23 mouse cellular contexts compared by ENCODE assay signal in the genomic region with DNA sequence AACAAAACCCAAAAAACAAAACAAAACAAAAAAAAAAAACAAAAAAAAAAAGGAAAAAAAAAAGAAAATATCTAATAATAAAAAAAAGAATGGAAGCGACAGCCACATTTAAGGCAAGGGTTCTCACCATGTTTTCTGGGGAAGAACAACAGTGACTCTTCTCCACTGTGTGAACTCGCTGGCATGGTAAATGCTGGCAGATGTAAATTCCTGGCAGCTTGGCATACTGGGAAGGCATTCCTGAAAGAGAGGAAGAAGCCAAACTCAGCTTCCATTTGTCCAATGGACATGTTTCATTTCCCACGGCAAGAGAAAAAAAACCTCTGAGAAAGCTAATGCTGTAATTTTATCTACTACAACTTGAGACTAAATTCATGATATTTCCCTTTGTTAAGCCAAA.
A peak's percentile ranks its signal among the peaks of the same experiment; 100 is the strongest.
DNase-seq lines count a peak whose midpoint lies in the region; ATAC-seq and TF ChIP-seq lines count a peak whose summit lies in the region.
"Had no signal": no experiment of that assay in that cellular context is flagged by ENCODE, and none has a peak within 500 bp of the region (broad histone marks: within the 10 kb centered on the region; RNA-seq: fewer than 3 reads in every experiment).

No protein-coding gene starts in this region.

- no peak overlapping the region for H3K4me3 ChIP-seq in heart, embryonic 11.5 days (ENCODE audit: low read depth, low read length)
- no peak overlapping the region for H3K4me3 ChIP-seq in cerebellum, adult 2 months (replicated peaks; ENCODE audit: insufficient read depth, low read depth, low read length)
- H3K4me3 ChIP-seq: forebrain, embryonic 15.5 days; heart, embryonic 12.5 days; intestine, embryonic 15.5 days; limb, embryonic 13.5 days; lung, embryonic 15.5 days; neural tube, embryonic 13.5 days had no signal

- H3K36me3 ChIP-seq in heart, embryonic 11.5 days (ENCODE audit: control insufficient read depth, insufficient read depth, low read length): no peaks in the 10 kb centered on the region
- H3K36me3 ChIP-seq: forebrain, embryonic 15.5 days; heart, embryonic 12.5 days; intestine, embryonic 15.5 days; limb, embryonic 13.5 days; lung, embryonic 15.5 days had no signal

- 82% methylated on average over 3 of the region's 3 CpGs for WGBS in heart, embryonic 11.5 days (ENCODE audit: insufficient replicate concordance)
- 12% methylated on average over 3 of the region's 3 CpGs for WGBS in cerebellum, adult 2 months

- TF ChIP-seq POLR2A in brain, embryonic 14.5 days (IDR thresholded peaks at IDR 0.05; ENCODE audit: borderline replicate concordance, extremely low read depth, insufficient read depth, insufficient read length, poor library complexity, severe bottlenecking): no peak
- no peak for TF ChIP-seq POLR2A in cerebellum, adult 2 months (IDR thresholded peaks at IDR 0.05; ENCODE audit: borderline replicate concordance, insufficient read depth, low read length)

- no peaks in the 10 kb centered on the region for H3K27me3 ChIP-seq in heart, embryonic 11.5 days (ENCODE audit: control insufficient read depth, insufficient read depth, low read length)
- H3K27me3 ChIP-seq in cerebellum, adult 2 months (ENCODE audit: control insufficient read depth, insufficient read depth, low read length): no peaks in the 10 kb centered on the region
- H3K27me3 ChIP-seq: forebrain, embryonic 15.5 days; heart, embryonic 12.5 days; intestine, embryonic 15.5 days; limb, embryonic 13.5 days; lung, embryonic 15.5 days; neural tube, embryonic 13.5 days had no signal

- H3K4me1 ChIP-seq in heart, embryonic 11.5 days (ENCODE audit: control insufficient read depth, insufficient read depth, low read length): no peaks in the 10 kb centered on the region
- H3K4me1 ChIP-seq in cerebellum, adult 2 months (ENCODE audit: control insufficient read depth, insufficient read depth, low read length): no peaks in the 10 kb centered on the region; the same call in 1 of the 2 replicates
- H3K4me1 ChIP-seq: forebrain, embryonic 15.5 days; intestine, embryonic 15.5 days; limb, embryonic 13.5 days; lung, embryonic 15.5 days had no signal

- no peak overlapping the region for H3K9ac ChIP-seq in heart, embryonic 11.5 days (ENCODE audit: low read depth, low read length)
- H3K9ac ChIP-seq: forebrain, embryonic 15.5 days; heart, embryonic 12.5 days; intestine, embryonic 15.5 days; limb, embryonic 13.5 days; lung, embryonic 15.5 days; neural tube, embryonic 13.5 days had no signal

- TF ChIP-seq CTCF in brain, embryonic 14.5 days (IDR thresholded peaks at IDR 0.05; ENCODE audit: borderline replicate concordance, extremely low read depth, insufficient read depth, insufficient read length): no peak
- no peak for TF ChIP-seq CTCF in cerebellum, adult 2 months (IDR thresholded peaks at IDR 0.05; ENCODE audit: borderline replicate concordance, insufficient read depth, low read depth, low read length)

- H3K9me3 ChIP-seq in heart, embryonic 11.5 days (replicated peaks; ENCODE audit: control insufficient read depth, low read length): no peaks in the 10 kb centered on the region
- H3K9me3 ChIP-seq: forebrain, embryonic 15.5 days; heart, embryonic 12.5 days; intestine, embryonic 15.5 days; limb, embryonic 13.5 days; lung, embryonic 15.5 days; neural tube, embryonic 13.5 days had no signal

- no peak overlapping the region for H3K4me2 ChIP-seq in heart, embryonic 11.5 days
- H3K4me2 ChIP-seq: forebrain, embryonic 15.5 days; heart, embryonic 12.5 days; intestine, embryonic 15.5 days; limb, embryonic 13.5 days; liver, embryonic 11.5 days; lung, embryonic 15.5 days; midbrain, embryonic 11.5 days; neural tube, embryonic 13.5 days had no signal

- no peak overlapping the region for H3K27ac ChIP-seq in heart, embryonic 11.5 days (ENCODE audit: low read depth, low read length)
- H3K27ac ChIP-seq in cerebellum, adult 2 months (ENCODE audit: insufficient read depth, low read length): no peak overlapping the region
- H3K27ac ChIP-seq: forebrain, embryonic 15.5 days; intestine, embryonic 15.5 days; limb, embryonic 13.5 days; lung, embryonic 15.5 days; neural tube, embryonic 13.5 days had no signal

- no peak for ATAC-seq in heart, embryonic 11.5 days (replicated peaks; ENCODE audit: insufficient number of reproducible peaks, low FRiP score, low TSS enrichment)
- ATAC-seq: forebrain, embryonic 15.5 days; hindbrain, embryonic 16.5 days; intestine, embryonic 15.5 days; Patski had no signal

- DNase-seq in heart, adult 11 months: peak; percentile 14
- peak; percentile 67 for DNase-seq in brain, embryonic 14.5 days (ENCODE audit: low read depth)
- DNase-seq in cerebellum, adult 2 months: peak; percentile 76 to 90
- DNase-seq in cerebellum, postnatal 14 days: peak; percentile 72 to 84
- no peak for DNase-seq in yolk sac, embryonic 10.5 days (ENCODE audit: low spot score)
- DNase-seq in kidney, postnatal 10 days: no peak
- DNase-seq in right cerebral cortex, adult 2 months (ENCODE audit: low spot score in 2 of 2): no peak
- DNase-seq: adrenal gland, postnatal 25 days; gastrocnemius, postnatal 25 days; heart, adult 18-20 months; kidney, adult 2 months; kidney, postnatal 25 days had no signal

Comparison
In these comparisons a context has a peak if more than half of its experiments do, and no peak if none do; other contexts are left out.
1. DNase-seq: peak in heart, adult 11 months (single experiment), brain, embryonic 14.5 days (single experiment), cerebellum, adult 2 months (2 of 2) and cerebellum, postnatal 14 days (2 of 2); none in yolk sac, embryonic 10.5 days (single experiment), kidney, postnatal 10 days (single experiment) and right cerebral cortex, adult 2 months (0 of 2).